Mouse (Mus musculus): Measurements from ENCODE around the gene Calr3. TPM values are rescaled to one million over a fixed set of nuclear protein-coding genes. Genes with fewer than 3 reads are reported as not detected.

The Calr3 gene
- polyA plus RNA-seq, 1 experiment from 2014 or later: 1.6 TPM

GRCm38 (mm10) chr8:72464211-72464610, 20.5 kb upstream of the Calr3 start:
- no peak overlapping the region for H3K9ac ChIP-seq
- no peaks in the 10 kb centered on the region for H3K9me3 ChIP-seq
- no peak for ATAC-seq (ENCODE audit: low FRiP score)
- H3K27ac ChIP-seq: no peak overlapping the region
- H3K27me3 ChIP-seq: no peaks in the 10 kb centered on the region
- peaks cover 100% of the 10 kb centered on the region for H3K36me3 ChIP-seq (replicated peaks)
- H3K4me2 ChIP-seq: no peak overlapping the region
- H3K4me1 ChIP-seq: no peaks in the 10 kb centered on the region
- 96% methylated on average over 10 of the region's 10 CpGs for WGBS
- H3K4me3 ChIP-seq (replicated peaks): no peak overlapping the region

GRCm38 (mm10) chr8:72459881-72460533, 16.3 kb upstream of the Calr3 start:
- Histone ChIP-seq H3K9me3 (no peaks in the 10 kb centered on the region), H3K9ac (no peak overlapping the region), H3K4me3 (replicated peaks) (no peak overlapping the region), H3K27ac (no peak overlapping the region), H3K27me3 (no peaks in the 10 kb centered on the region), H3K36me3 (replicated peaks) (peaks cover 78% of the 10 kb centered on the region), H3K4me2 (no peak overlapping the region), H3K4me1 (no peaks in the 10 kb centered on the region)
- no peak for ATAC-seq (ENCODE audit: low FRiP score)
- 88% methylated on average over 4 of the region's 4 CpGs for WGBS

GRCm38 (mm10) chr8:72458457-72458856, 14.8 kb upstream of the Calr3 start:
- H3K9me3 ChIP-seq: peaks cover 5% of the 10 kb centered on the region; the same call in 1 of the 2 replicates
- no peaks in the 10 kb centered on the region for H3K4me1 ChIP-seq
- ATAC-seq (ENCODE audit: low FRiP score): no peak
- H3K36me3 ChIP-seq (replicated peaks): peaks cover 76% of the 10 kb centered on the region
- H3K4me2 ChIP-seq: no peak overlapping the region
- H3K27ac ChIP-seq: no peak overlapping the region
- H3K9ac ChIP-seq: no peak overlapping the region
- 87% methylated on average over 6 of the region's 6 CpGs for WGBS
- no peaks in the 10 kb centered on the region for H3K27me3 ChIP-seq
- H3K4me3 ChIP-seq (replicated peaks): no peak overlapping the region

GRCm38 (mm10) chr8:72457806-72458205, 14.1 kb upstream of the Calr3 start:
- Histone ChIP-seq H3K4me3 (replicated peaks) (no peak overlapping the region), H3K36me3 (replicated peaks) (peaks cover 76% of the 10 kb centered on the region), H3K9ac (no peak overlapping the region), H3K27ac (no peak overlapping the region), H3K4me1 (no peaks in the 10 kb centered on the region), H3K9me3 (peaks cover 5% of the 10 kb centered on the region; the same call in 1 of the 2 replicates), H3K4me2 (no peak overlapping the region), H3K27me3 (no peaks in the 10 kb centered on the region)
- no peak for ATAC-seq (ENCODE audit: low FRiP score)
- 89% methylated on average over 3 of the region's 3 CpGs for WGBS

GRCm38 (mm10) chr8:72455317-72455716, 11.6 kb upstream of the Calr3 start:
- Histone ChIP-seq H3K27me3 (no peaks in the 10 kb centered on the region), H3K4me1 (no peaks in the 10 kb centered on the region), H3K4me2 (no peak overlapping the region), H3K4me3 (replicated peaks) (no peak overlapping the region), H3K9me3 (peaks cover 5% of the 10 kb centered on the region; the same call in 1 of the 2 replicates), H3K27ac (no peak overlapping the region), H3K9ac (no peak overlapping the region), H3K36me3 (replicated peaks) (peaks cover 72% of the 10 kb centered on the region)
- no peak for ATAC-seq (ENCODE audit: low FRiP score)
- 93% methylated on average over 4 of the region's 4 CpGs for WGBS

GRCm38 (mm10) chr8:72453904-72454303, 10.2 kb upstream of the Calr3 start:
- no peak overlapping the region for H3K9ac ChIP-seq
- H3K4me2 ChIP-seq: no peak overlapping the region
- 89% methylated on average over 2 of the region's 2 CpGs for WGBS
- no peak for ATAC-seq (ENCODE audit: low FRiP score)
- H3K27me3 ChIP-seq: no peaks in the 10 kb centered on the region
- no peak overlapping the region for H3K4me3 ChIP-seq (replicated peaks)
- H3K36me3 ChIP-seq (replicated peaks): peaks cover 72% of the 10 kb centered on the region
- H3K4me1 ChIP-seq: no peaks in the 10 kb centered on the region
- peaks cover 5% of the 10 kb centered on the region; the same call in 1 of the 2 replicates for H3K9me3 ChIP-seq
- no peak overlapping the region for H3K27ac ChIP-seq

- no peak overlapping the region for H3K4me2 ChIP-seq
- peaks cover 5% of the 10 kb centered on the region; the same call in 1 of the 2 replicates for H3K9me3 ChIP-seq
- no peak overlapping the region for H3K27ac ChIP-seq
- ATAC-seq (ENCODE audit: low FRiP score): no peak
- H3K9ac ChIP-seq: no peak overlapping the region
- 91% methylated on average over 8 of the region's 8 CpGs for WGBS
- peaks cover 72% of the 10 kb centered on the region for H3K36me3 ChIP-seq (replicated peaks)
- H3K27me3 ChIP-seq: no peaks in the 10 kb centered on the region
- no peaks in the 10 kb centered on the region for H3K4me1 ChIP-seq
- no peak overlapping the region for H3K4me3 ChIP-seq (replicated peaks)
Measured at GRCm38 (mm10) chr8:72451516-72451915, 7.8 kb upstream of the Calr3 start.

- WGBS: 92% methylated on average over 6 of the region's 6 CpGs
- no peak for ATAC-seq (ENCODE audit: low FRiP score)
Measured at GRCm38 (mm10) chr8:72445071-72445470, 1.4 kb upstream of the Calr3 start.

GRCm38 (mm10) chr8:72443994-72444350, 302 bp upstream of the Calr3 start:
- peak overlapping the region; percentile 44 for H3K4me3 ChIP-seq (replicated peaks)
- H3K4me1 ChIP-seq: peaks cover 5% of the 10 kb centered on the region
- H3K36me3 ChIP-seq (replicated peaks): peaks cover 11% of the 10 kb centered on the region
- H3K9me3 ChIP-seq: no peaks in the 10 kb centered on the region
- H3K27ac ChIP-seq: 0 out of 2 replicates have a peak overlapping the region, but pooled peaks have one; percentile 46
- peak overlapping the region; percentile 65 for H3K9ac ChIP-seq
- ATAC-seq (ENCODE audit: low FRiP score): peak; percentile 71
- no peaks in the 10 kb centered on the region for H3K27me3 ChIP-seq
- WGBS: 50% methylated on average over 6 of the region's 6 CpGs
- H3K4me2 ChIP-seq: peak overlapping the region; percentile 68

More at GRCm38 (mm10) chr8:72445071-72445470, 1.4 kb upstream of the Calr3 start:
- Histone ChIP-seq H3K4me1 (peaks cover 5% of the 10 kb centered on the region), H3K36me3 (replicated peaks) (peaks cover 22% of the 10 kb centered on the region), H3K9me3 (no peaks in the 10 kb centered on the region), H3K4me2 (no peak overlapping the region), H3K27ac (no peak overlapping the region), H3K4me3 (replicated peaks) (no peak overlapping the region), H3K27me3 (no peaks in the 10 kb centered on the region), H3K9ac (no peak overlapping the region)

- Histone ChIP-seq H3K4me1 (peaks cover 4% of the 10 kb centered on the region), H3K4me3 (replicated peaks) (no peak overlapping the region), H3K27ac (no peak overlapping the region), H3K4me2 (no peak overlapping the region), H3K36me3 (replicated peaks) (no peaks in the 10 kb centered on the region), H3K9ac (no peak overlapping the region), H3K9me3 (no peaks in the 10 kb centered on the region), H3K27me3 (no peaks in the 10 kb centered on the region)
- no peak for ATAC-seq (ENCODE audit: low FRiP score)
- 67% methylated on average over 8 of the region's 8 CpGs for WGBS
Measured at GRCm38 (mm10) chr8:72438248-72439015, 5.2 kb downstream of the Calr3 start.

- Histone ChIP-seq H3K27ac (no peak overlapping the region), H3K4me1 (no peaks in the 10 kb centered on the region), H3K4me2 (no peak overlapping the region), H3K4me3 (replicated peaks) (no peak overlapping the region), H3K9me3 (no peaks in the 10 kb centered on the region), H3K27me3 (no peaks in the 10 kb centered on the region), H3K9ac (no peak overlapping the region), H3K36me3 (replicated peaks) (no peaks in the 10 kb centered on the region)
- 54% methylated on average over 2 of the region's 2 CpGs for WGBS
- no peak for ATAC-seq (ENCODE audit: low FRiP score)
Measured at GRCm38 (mm10) chr8:72434952-72435351, 8.7 kb downstream of the Calr3 start.

GRCm38 (mm10) chr8:72429676-72430075, 14.0 kb downstream of the Calr3 start:
- Histone ChIP-seq H3K27ac (no peak overlapping the region), H3K4me3 (replicated peaks) (no peak overlapping the region), H3K9me3 (no peaks in the 10 kb centered on the region), H3K9ac (no peak overlapping the region), H3K27me3 (no peaks in the 10 kb centered on the region), H3K4me2 (no peak overlapping the region), H3K4me1 (no peaks in the 10 kb centered on the region), H3K36me3 (replicated peaks) (no peaks in the 10 kb centered on the region)
- WGBS: 54% methylated on average over 13 of the region's 13 CpGs
- ATAC-seq (ENCODE audit: low FRiP score): no peak

Data from forebrain, embryonic 12.5 days (tissue).